In genomic region chr15:7240950-7241349, GRCm38 (mm10) we compare ENCODE assay signal across 23 mouse cellular contexts.
DNase-seq lines count a peak whose midpoint lies in the region; ATAC-seq and TF ChIP-seq lines count a peak whose summit lies in the region.
"Had no signal": no experiment of that assay in that cellular context is flagged by ENCODE, and none has a peak within 500 bp of the region (broad histone marks: within the 10 kb centered on the region; RNA-seq: fewer than 3 reads in every experiment).

No protein-coding gene starts in this region.

- intact Hi-C loops in left cerebral cortex, adult 2 months (cut with DNase I), result loop anchor here (5.0 kb wide), 1 partner anchor 201 kb away; no protein-coding TSS in a partner anchor
- intact Hi-C loops in left cerebral cortex, postnatal 4 days (cut with DNase I), result no loop called here

- 0 out of 2 replicates have a peak, but pooled peaks cover 7% of the 10 kb centered on the region for H3K4me1 ChIP-seq in forebrain, embryonic 16.5 days (replicated peaks; ENCODE audit: control insufficient read depth, insufficient read depth, low read length)
- no peaks in the 10 kb centered on the region for H3K4me1 ChIP-seq in forebrain, embryonic 13.5 days
- H3K4me1 ChIP-seq: embryonic facial prominence, embryonic 13.5 days; limb, embryonic 13.5 days; liver, embryonic 13.5 days; midbrain, embryonic 12.5 days had no signal

- H3K4me2 ChIP-seq in forebrain, embryonic 16.5 days (ENCODE audit: low read length), result no peak overlapping the region
- no peak overlapping the region for H3K4me2 ChIP-seq in forebrain, embryonic 13.5 days
- H3K4me2 ChIP-seq: embryonic facial prominence, embryonic 13.5 days; limb, embryonic 13.5 days; liver, embryonic 13.5 days; midbrain, embryonic 12.5 days had no signal

- no peak for TF ChIP-seq CTCF in left cerebral cortex, adult 2 months (IDR thresholded peaks at IDR 0.05)

- peak; percentile 43; the same call in 1 of the 2 replicates for ATAC-seq in forebrain, embryonic 16.5 days
- no peak for ATAC-seq in forebrain, embryonic 13.5 days
- ATAC-seq: activated CD4-positive, CD25-positive, alpha-beta regulatory T cell, adult 4 months; CD4-positive, CD25-positive, alpha-beta regulatory T cell, adult 4 months; lung, postnatal 0 days had no signal

- no peak overlapping the region for H3K4me3 ChIP-seq in forebrain, embryonic 16.5 days (replicated peaks; ENCODE audit: low read length)
- no peak overlapping the region for H3K4me3 ChIP-seq in forebrain, embryonic 13.5 days
- no peak overlapping the region for H3K4me3 ChIP-seq in left cerebral cortex, adult 2 months
- H3K4me3 ChIP-seq: embryonic facial prominence, embryonic 13.5 days; hindbrain, embryonic 10.5 days; limb, embryonic 13.5 days; liver, embryonic 13.5 days; midbrain, embryonic 12.5 days; myocyte had no signal

- WGBS in forebrain, embryonic 16.5 days, result 60% methylated on average over 3 of the region's 3 CpGs
- WGBS in forebrain, embryonic 13.5 days, result 69% methylated on average over 3 of the region's 3 CpGs

- H3K36me3 ChIP-seq in forebrain, embryonic 16.5 days (ENCODE audit: control insufficient read depth, insufficient read depth), result no peaks in the 10 kb centered on the region
- H3K36me3 ChIP-seq in forebrain, embryonic 13.5 days (ENCODE audit: poor library complexity, severe bottlenecking), result no peaks in the 10 kb centered on the region
- H3K36me3 ChIP-seq: hindbrain, embryonic 10.5 days; limb, embryonic 13.5 days; liver, embryonic 13.5 days; midbrain, embryonic 12.5 days had no signal

- DNase-seq in left cerebral cortex, adult 2 months (ENCODE audit: extremely low spot score in 1 of 2, low spot score in 2 of 2), result peak; percentile 20 to 29
- DNase-seq in left cerebral cortex, postnatal 4 days, result no peak
- DNase-seq in right cerebral cortex, adult 18-20 months, result peak; percentile 54
- DNase-seq in right cerebral cortex, postnatal 25 days, result no peak
- peak; percentile 28 to 29 for DNase-seq in layer of hippocampus, postnatal 36 days
- DNase-seq in Muller cell, postnatal 12 days (ENCODE audit: inconsistent ontology term), result no peak
- DNase-seq: adrenal gland, postnatal 10 days; cerebellum, adult 11 months; cerebellum, postnatal 14 days; gastrocnemius, postnatal 36 days; kidney, adult 2 months; kidney, postnatal 10 days; liver, embryonic 13.5 days had no signal

- no peak overlapping the region for H3K9ac ChIP-seq in forebrain, embryonic 16.5 days (replicated peaks; ENCODE audit: low read depth, low read length)
- H3K9ac ChIP-seq in forebrain, embryonic 13.5 days, result no peak overlapping the region
- H3K9ac ChIP-seq: embryonic facial prominence, embryonic 13.5 days; limb, embryonic 13.5 days; liver, embryonic 13.5 days; midbrain, embryonic 12.5 days had no signal

- H3K27me3 ChIP-seq in forebrain, embryonic 16.5 days (replicated peaks; ENCODE audit: control insufficient read depth, insufficient read depth, low read length), result no peaks in the 10 kb centered on the region
- no peaks in the 10 kb centered on the region for H3K27me3 ChIP-seq in forebrain, embryonic 13.5 days
- H3K27me3 ChIP-seq: embryonic facial prominence, embryonic 13.5 days; limb, embryonic 13.5 days; midbrain, embryonic 12.5 days had no signal

- no peak overlapping the region for H3K27ac ChIP-seq in forebrain, embryonic 16.5 days (ENCODE audit: low read length)
- H3K27ac ChIP-seq in forebrain, embryonic 13.5 days, result no peak overlapping the region; the same call in 1 of the 2 replicates
- H3K27ac ChIP-seq in left cerebral cortex, adult 2 months, result no peak overlapping the region
- H3K27ac ChIP-seq: embryonic facial prominence, embryonic 13.5 days; hindbrain, embryonic 10.5 days; limb, embryonic 13.5 days; liver, embryonic 13.5 days; midbrain, embryonic 12.5 days had no signal

- H3K9me3 ChIP-seq in forebrain, embryonic 16.5 days (ENCODE audit: control insufficient read depth, low read length), result no peaks in the 10 kb centered on the region
- no peaks in the 10 kb centered on the region for H3K9me3 ChIP-seq in forebrain, embryonic 13.5 days (replicated peaks)
- H3K9me3 ChIP-seq: embryonic facial prominence, embryonic 13.5 days; hindbrain, embryonic 10.5 days; limb, embryonic 13.5 days; liver, embryonic 13.5 days; midbrain, embryonic 12.5 days had no signal

Comparison
In these comparisons a context has a peak if more than half of its experiments do, and no peak if none do; other contexts are left out.
1. DNase-seq: peak in left cerebral cortex, adult 2 months (2 of 2), right cerebral cortex, adult 18-20 months (single experiment) and layer of hippocampus, postnatal 36 days (2 of 2); none in left cerebral cortex, postnatal 4 days (single experiment), right cerebral cortex, postnatal 25 days (single experiment) and Muller cell, postnatal 12 days (single experiment).